Mouse (Mus musculus): Measurements from ENCODE around the gene Ednra.
"Not testable (repeated sequence)": the region's sequence is repeated elsewhere in the genome, so short reads cannot be mapped to it uniquely, and the experiment has no call there.

Ednra gene

DNA sequence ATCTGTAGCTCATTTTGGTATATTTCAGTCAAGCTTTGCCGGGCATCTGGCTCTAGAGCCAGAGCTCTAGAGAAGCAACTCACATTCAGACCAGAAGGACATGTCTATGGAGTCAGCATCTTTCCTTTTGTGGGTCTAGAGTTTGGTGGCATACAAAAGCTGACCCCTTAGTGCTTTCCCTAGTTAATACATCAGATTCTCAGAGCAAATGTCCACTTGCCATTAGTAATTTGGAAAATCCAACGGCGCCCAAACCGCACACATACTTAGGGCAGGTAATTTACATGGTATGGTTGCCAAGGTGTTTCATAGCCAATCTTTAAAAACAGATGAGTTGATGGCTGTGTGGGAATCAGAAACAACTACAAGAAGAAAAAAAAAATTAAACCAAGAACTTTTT lies 1.2 kb downstream of the Ednra start:
- in situ Hi-C loops (cut with MboI, MseI) = no loop called here

DNA sequence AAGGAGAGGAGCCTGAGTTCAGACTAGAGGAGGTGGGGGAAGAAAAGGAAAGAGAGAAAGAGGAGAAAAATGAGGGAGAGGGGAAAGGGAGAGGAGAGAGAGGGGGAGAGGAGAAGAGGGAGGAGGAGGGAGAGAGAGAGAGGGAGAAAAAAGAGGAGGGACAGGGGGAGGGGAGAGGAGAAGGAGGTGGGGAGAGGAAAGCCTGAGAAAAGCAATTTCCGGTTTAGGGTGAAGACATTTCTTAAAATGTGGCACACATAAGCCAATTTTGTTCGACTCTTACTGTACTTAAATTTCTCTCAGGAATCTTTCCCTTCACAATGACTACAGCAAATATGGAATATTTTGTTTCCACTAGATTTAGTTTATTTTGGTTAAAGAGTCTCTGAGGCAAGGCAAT lies 5.3 kb downstream of the Ednra start:
- in situ Hi-C loops (cut with MboI, MseI) = no loop called here

DNA sequence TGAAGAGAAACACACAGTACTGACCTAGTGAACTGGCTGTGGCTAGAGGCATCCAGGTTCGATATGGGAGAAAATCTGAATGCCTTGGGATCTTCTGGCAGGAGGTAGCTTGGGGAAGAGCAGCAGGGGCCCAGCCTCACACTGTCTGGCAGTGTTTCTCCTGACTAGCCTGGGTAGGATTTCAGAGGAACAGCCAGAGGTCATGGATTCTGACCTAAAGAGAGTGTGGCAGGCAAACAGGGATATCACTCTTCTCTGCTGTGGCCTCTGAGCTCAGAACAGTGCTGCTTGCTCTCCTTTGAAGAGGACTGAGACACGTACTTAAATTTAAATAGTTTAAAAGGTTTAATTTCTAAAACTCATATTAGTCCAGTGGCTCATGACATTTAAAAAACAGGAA lies 7.2 kb downstream of the Ednra start:
- in situ Hi-C loops (cut with MboI, MseI) = no loop called here

DNA sequence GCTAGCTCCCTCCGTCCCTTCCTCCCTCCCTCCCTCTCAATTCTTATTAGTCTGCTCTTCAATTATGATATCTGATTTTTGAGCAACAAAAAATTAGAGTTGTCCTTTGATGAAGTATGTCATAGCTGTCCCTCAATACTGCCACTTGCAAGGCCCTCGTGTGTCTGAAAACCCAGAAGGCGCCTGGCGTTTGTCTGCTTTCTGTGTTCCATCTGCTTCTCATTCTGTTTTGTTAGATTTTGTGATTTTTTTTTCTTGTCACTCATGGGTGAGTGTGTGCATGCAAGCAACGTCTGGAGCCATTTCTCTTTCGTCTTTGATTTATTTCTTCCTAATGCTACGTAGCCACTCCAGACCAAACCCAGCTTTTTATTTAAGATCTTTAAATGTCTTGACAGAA lies 9.8 kb downstream of the Ednra start:
- in situ Hi-C loops (cut with MboI, MseI) = no loop called here

DNA sequence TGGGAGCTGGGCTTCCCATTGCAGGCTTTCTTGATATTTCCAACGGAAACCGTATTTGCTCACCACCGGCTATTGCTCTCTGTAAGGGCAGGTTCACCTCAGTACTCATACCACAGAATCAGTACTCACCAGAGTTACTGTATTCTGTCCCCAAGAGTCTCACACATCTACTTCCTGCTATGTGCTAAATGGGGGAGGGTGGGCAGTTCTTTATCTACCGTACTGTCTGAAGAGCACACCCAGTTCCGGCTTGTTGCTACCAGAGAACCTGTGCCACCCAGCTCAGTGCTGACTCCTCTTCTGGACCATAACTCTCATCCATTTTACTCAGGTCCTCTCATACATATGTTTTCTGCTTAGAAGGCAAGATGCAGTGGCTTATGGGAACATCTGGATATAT lies 10.6 kb downstream of the Ednra start:
- in situ Hi-C loops (cut with MboI, MseI) = no loop called here

DNA sequence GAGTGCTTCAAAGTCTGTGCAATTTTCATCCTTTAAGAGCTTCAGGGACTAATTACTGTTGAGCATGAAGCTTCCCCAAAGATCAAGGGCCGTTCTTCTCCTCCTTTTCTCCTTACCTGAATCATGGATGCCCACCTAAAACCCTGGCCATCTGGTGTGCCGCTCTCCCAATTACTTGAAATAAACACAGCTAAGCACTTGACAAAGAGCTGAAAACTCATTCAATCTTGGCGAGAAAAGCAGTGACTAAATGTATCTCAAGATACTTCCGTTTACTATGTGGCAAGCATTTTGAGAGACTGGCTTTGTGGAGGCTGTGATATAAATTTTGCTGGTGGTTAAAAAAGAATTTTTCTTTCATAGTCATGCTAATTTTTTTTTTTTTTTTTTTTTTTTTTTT lies 19.5 kb downstream of the Ednra start:
- in situ Hi-C loops (cut with MboI, MseI) = no loop called here

DNA sequence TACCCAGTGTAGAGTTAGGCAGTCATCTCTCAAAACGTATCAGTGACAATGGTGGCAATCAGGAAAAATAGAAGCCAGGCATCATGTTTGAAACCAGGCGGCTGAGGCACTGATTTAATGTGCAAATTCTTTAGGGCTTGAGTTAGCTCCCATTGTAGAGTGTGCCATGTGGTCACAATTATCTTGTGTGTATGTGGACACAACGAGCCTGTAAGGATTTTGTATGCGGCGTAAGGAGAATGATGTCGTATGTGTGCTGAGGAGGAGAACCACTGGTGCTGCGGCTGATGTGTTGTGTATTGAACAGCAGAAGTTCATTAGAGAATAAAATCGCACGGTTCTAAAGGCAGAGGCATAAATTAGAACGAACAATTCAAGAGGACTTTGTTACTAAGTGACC lies 26.2 kb downstream of the Ednra start:
- in situ Hi-C loops (cut with MboI, MseI) = no loop called here

DNA sequence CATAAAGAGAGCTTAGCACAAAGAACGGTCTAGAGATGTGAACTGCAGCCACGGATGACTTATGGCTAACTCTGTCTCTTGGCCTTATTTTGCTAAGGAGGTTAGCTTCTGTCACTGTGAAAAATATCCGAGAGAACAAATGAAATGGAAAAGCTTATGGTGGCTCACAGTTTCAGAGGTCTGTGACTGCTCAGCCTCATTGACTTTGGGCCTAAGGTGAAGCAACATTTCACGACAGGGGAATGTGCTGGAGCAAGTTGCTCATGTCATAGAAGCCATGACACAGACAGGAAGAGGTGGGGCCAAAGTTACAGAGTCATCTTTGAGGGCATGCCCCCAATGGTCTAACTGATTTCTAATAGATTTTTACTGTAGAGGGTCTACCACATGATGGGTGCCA lies 28.1 kb downstream of the Ednra start:
- in situ Hi-C loops (cut with MboI, MseI) = no loop called here

DNA sequence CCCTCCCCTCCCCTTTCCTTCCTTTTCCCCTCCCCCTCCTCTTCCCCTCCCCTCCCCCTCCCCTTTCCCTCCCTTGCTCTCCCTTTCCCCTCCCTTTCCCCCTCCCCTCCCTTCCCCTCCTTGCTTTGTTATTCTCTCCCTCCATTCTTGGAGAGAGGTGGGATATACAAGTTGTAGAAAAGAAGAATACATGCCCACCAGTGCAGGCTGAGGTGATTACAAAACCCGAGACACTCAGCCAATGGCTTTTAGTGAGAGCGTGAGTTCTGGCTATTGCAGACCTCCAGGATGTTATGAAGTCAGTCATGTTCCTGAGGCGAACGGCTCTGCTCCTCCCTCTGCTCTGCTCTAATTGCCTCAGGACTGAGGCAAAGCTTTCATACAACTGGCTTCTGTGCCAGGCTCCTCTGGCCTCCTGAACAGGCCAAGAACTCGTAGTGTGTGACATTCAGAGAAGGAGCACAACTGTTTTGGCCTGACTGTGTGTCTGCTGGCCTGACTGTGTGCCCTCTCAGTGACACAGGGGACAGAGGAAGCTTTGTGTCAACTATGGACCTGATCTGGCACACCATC lies 28.7 kb downstream of the Ednra start:
- in situ Hi-C loops (cut with MboI, MseI) = no loop called here

DNA sequence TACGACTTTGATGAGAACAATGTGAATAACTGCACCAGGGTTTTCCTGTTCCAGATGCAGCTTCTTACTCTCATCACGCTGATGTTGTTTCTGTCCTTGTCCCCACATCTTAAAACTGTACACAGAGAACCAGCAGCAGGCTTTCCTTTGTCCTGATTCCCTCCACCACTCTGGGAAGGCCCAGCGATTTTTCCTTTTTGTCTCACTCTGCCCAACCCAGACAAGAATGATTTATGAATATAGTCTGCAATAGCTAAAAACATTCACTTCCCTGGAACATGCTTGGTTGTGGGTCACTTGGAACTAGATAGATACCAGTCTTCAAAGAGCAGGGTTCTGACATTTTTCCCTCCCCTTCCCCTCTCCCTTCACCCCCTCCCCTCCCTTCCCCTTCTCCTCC lies 29.2 kb downstream of the Ednra start:
- in situ Hi-C loops (cut with MboI, MseI) = no loop called here

DNA sequence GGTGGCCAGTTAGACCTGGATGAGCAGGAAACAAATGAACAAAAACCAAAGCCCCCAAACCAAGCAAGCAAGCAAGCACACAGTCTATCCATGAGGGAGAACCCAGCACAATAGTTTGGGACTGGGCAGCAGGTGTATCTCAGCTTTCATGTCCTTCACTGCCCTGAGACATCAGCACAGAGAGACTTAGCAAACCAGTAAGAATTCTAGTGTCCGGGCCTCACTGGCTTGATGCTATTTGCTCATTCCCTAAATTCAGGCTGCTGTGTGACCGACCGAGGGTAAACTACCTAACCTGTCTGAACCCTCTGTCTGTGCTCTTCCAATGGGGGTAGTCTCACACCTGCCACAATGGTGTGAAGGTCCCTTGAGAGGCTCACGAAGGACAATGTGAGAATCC lies 29.7 kb downstream of the Ednra start:
- in situ Hi-C loops (cut with MboI, MseI) = no loop called here

DNA sequence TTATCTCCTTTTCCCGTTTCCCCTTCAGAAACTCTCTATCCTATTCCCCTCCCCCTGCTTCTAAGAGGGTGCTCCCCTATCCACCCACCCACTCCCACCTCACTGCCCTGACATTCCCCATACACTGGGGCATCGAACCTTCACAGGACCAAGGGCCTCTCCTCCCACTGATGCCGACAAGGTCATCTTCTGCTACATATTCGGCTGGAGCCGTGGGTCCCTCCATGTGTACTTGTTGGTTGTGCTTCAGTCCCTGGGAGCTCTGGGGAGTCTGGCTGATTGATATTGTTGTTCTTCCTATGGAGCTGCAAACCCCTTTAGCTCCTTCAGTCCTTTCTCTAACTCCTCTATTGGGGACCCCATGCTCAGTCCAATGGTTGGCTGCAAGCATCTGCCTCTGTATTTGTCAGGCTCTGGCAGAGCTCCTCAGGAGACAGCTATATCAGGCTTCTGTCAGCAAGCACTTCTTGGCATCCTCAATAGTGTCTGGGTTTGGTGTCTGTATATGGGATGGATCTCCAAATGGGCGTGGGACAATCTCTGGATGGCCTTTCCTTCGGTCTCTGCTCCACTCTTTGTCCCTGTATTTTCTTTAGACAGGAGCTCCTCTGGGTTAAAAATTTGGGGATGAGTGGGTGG lies 34.7 kb downstream of the Ednra start:
- in situ Hi-C loops (cut with MboI, MseI) = not testable (repeated sequence)

DNA sequence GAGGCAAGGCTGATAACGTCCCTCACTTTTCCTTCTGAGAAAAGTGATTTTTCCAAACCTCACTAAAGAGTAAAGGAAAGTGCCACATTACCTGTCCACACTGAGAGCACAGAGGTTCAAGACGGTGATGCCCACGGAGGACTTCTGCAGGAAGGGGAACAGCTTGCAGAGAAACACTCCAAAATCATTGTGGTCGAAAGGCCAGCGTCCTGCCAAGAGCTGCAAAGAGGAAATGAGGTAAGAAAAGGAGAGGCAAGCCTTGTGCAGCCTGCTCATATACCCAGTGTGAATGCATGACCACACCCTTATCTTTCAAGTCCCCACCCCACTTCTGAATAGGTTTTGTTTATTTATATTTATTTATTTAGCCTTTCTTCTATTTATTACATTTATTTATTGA lies 35.3 kb downstream of the Ednra start:
- in situ Hi-C loops (cut with MboI, MseI) = no loop called here

DNA sequence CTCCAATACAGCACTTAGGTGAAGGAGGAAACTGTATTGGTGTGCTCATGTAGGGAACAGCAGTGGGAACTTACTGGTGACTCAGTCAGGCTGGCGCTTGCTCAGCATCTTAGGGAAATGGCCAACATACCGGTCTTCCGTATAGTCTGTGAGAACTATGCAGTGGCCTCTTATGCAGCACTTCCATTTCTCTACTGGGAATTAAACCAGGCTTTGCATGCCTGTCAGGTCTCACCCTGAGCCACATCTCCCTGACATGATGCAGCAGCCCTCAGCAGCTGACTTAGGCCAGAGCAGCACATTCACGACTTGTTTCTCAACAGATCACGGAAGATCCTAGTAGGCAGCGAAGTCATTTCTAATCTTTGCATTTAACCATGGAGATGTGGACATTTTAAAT lies 39.9 kb downstream of the Ednra start:
- in situ Hi-C loops (cut with MboI, MseI) = no loop called here

DNA sequence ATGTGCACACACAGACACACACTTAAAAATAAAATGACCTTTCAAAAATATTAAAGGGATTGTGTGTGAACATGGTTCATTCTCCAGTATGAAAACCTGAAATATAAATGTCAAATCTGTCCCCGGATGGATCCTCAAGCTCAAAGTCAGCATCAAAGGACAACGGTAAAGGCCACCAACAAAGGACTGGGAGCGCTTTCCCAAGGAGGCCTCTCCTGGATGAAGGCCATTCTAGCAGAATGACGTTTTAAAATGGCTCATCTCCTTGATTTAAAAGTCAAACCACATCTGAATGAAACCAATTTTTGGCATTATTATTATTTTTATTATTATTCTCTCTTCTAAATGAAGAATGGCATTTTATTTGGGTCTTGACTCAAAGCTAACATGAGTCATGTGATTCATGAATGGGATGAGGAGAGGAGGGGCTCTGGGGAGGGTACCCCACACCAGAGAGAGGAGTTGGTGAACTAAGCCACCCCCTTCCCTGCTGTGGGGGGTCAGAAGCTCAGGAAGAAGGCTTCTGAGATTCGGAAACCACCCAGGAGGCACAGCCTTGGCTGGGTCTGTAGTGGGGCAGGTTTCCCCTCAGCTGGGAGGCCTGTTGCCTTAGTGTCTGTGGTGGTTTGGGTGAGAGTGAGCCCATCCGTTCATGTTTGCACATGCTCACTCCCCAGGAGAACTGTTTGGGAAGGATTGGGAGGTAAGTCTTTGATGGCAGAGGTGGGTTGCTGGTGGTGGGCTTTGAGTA lies 40.7 kb downstream of the Ednra start:
- in situ Hi-C loops (cut with MboI, MseI) = no loop called here

DNA sequence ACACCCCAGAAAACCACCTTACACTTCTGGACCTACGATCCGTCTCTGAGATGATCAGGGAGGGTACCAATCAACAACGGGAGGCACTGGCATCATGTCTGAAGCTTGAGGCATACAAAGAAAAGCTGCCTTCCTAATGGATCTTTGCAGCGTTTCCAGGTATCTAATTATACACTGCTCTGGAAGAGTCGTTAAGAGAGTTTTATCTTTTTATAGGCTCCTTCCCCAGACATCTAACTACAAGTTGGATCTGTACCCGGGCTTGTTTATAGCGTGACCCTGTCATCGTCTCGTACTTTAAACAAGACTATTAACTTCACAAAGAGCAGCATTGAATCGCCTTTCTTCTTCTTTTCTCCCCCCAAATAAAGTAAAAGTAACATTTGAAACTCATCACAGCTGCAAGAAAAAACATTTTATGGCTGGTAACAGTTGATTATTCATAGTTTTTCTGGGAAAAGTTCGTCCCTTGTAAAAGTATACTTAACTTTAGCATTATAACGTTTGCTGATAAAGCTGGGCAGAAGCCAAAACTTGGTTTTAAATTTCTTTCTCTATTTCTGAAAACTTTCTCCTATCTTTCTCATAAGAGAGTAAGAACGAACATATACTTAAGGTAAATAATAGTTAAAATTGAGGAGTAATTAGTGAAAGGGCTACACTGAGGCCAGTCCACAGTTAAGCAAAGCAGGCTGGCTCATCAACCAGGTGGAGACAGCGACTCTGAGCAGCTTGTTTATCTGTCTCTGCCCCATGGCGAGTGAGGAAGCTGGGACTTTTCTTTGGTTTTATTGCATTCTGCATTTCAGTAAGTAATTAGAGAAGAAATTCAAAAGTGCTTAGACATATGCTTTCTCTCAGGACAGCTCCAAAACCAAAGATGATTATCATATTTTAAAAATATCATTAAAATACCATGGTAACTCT lies 42.0 kb downstream of the Ednra start:
- in situ Hi-C loops (cut with MboI, MseI) = no loop called here

DNA sequence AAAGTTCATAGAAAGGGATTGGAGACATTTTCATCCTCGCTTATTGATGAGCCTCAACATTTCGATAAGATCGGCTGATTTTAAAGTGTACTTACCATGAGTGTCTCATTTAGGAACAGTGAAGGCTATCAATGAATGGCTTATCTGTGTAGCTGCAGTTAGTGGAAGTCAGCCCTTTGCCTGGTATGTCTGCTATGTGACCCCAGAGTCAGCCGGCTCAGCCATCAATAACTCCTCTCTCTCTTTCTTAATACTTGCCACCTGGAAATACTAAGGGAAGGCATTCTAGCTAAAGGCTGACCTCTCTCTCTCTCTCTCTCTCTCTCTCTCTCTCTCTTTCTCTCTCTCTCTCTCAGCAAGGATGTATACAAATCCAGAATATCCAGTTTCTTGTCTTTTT lies 52.2 kb downstream of the Ednra start:
- in situ Hi-C loops (cut with MboI, MseI) = no loop called here

DNA sequence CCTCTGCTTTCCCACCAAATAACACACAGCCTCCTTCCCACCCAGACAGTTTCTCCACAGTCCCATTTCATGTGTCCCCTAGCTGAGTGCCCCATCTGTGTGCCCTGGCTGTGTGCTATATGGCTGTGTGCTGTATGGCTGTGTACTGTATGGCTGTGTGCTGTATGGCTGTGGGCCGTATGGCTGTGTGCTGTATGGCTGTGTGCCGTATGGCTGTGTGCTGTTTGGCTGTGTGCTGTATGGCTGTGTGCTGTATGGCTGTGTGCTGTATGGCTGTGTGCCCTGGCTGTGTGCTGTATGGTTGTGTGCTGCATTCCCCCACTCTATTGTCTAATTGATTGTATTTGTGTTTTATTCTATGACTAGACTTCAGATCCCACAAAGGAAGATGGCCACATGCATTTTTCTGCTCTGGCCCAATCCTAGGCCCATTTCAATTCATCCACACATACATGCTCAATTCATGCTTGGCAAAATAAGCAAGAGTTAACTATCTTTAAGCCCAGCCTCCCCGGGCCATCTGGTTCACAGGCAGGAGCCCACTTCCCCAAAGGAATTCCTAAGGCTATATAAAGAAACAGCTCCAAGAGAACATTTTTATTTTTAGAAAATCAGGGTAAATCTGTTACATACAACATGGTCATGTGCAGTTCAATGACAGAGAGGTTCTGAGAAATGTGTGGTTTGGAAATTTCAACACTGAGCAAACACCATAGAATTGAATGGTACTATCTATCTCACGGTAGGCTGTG lies 53.5 kb downstream of the Ednra start:
- in situ Hi-C loops (cut with MboI, MseI) = no loop called here

DNA sequence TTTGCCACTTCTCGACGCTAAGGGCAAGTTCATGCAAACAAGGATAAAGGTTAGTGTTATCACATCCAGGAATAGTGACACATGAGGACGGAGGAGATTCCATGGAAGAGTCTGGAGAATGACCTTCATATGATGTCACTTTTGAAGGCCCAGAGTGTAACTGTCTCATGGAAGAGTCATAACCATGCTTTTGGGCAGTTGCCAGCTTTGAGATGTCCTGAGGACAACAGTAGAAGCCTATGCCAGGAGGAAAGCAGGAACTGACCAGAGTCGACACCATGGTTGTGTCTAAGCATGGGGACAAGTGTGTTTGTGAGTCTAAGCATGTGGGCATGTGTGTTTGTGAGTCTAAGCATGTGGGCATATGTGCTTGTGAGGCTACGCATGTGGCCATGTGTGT lies 56.3 kb downstream of the Ednra start:
- in situ Hi-C loops (cut with MboI, MseI) = no loop called here

DNA sequence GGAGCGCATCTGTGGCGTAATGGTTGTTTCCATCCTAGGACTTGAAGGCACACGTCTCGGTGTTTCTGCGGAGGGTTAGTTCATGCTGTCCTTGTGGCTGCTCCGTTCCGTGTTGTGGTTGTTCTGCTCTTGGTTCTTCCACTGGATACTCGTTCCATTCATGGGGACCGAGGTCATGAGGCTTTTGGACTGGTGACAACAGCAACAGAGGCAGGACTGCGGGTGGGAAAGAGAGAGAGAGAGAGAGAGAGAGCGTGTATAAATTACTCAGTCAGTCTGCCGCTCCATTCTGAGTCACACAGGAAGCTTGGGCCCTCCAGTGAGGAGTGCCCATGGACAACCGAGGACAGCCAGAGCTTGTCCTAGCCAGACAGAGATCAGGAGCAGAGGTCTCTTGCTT lies 59.4 kb downstream of the Ednra start:
- in situ Hi-C loops (cut with MboI, MseI) = no loop called here

DNA sequence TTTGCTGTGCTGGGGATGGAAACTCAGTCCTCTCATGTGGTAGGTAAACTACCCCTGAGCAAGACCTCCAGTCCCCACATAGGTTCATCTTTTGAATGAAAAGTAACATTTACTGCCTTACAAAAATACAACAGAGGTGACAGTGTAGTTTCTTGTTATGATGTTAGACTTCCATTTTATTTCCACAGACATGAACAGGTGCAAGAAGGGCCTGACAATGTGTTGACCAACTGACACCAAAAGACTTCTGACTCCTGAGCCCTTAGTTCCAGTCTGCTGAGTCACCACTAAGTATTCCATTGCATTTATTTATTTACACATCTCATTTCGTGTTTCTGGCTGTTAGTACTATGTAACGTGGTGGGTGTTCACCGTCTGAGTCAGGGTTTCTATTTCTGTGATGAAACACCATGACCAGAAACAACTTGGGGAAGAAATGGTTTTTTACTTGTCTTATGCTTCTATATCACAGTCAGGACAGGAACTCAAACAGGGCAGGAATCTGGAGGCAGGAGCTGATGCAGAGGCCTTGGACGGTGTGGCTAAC lies 64.7 kb downstream of the Ednra start:
- in situ Hi-C loops (cut with MboI, MseI) = no loop called here

Data from T-helper 17 cell (primary cell).